Mouse (Mus musculus): ENCODE results near the gene Slc30a9. TPM values are rescaled to one million over a fixed set of nuclear protein-coding genes. Genes with fewer than 3 reads are reported as not detected.

Slc30a9 gene
- polyA plus RNA-seq, 2 experiments, result 49.9 to 108 TPM

GRCm38 (mm10) chr5:67393951-67394350 is 87.2 kb downstream of the Slc30a9 start:
- DNase-seq (ENCODE audit: low spot score) (no peak), ATAC-seq (ENCODE audit: low FRiP score, low read depth) (no peak)
- Histone ChIP-seq H3K36me3 (ENCODE audit: control insufficient read depth, insufficient read depth, low read length) (no peaks in the 10 kb centered on the region; the same call in 1 of the 2 replicates), H3K9ac (ENCODE audit: low read depth, low read length, severe bottlenecking) (no peak overlapping the region), H3K27me3 (ENCODE audit: control insufficient read depth, insufficient read depth, low read length) (no peaks in the 10 kb centered on the region; the same call in 1 of the 2 replicates), H3K4me2 (replicated peaks; ENCODE audit: low read depth, low read length, severe bottlenecking) (no peak overlapping the region), H3K9me3 (ENCODE audit: control insufficient read depth, low read length) (no peaks in the 10 kb centered on the region), H3K4me1 (ENCODE audit: control insufficient read depth, insufficient read depth, low read length) (no peaks in the 10 kb centered on the region), H3K4me3 (replicated peaks; ENCODE audit: low read length) (no peak overlapping the region), H3K27ac (replicated peaks; ENCODE audit: low read depth, low read length) (no peak overlapping the region)
- WGBS, result 87% methylated on average over 6 of the region's 6 CpGs
- no peak for TF ChIP-seq POLR2A (IDR thresholded peaks at IDR 0.05; ENCODE audit: borderline replicate concordance, extremely low read depth, insufficient read depth, insufficient read length)

DNA sequence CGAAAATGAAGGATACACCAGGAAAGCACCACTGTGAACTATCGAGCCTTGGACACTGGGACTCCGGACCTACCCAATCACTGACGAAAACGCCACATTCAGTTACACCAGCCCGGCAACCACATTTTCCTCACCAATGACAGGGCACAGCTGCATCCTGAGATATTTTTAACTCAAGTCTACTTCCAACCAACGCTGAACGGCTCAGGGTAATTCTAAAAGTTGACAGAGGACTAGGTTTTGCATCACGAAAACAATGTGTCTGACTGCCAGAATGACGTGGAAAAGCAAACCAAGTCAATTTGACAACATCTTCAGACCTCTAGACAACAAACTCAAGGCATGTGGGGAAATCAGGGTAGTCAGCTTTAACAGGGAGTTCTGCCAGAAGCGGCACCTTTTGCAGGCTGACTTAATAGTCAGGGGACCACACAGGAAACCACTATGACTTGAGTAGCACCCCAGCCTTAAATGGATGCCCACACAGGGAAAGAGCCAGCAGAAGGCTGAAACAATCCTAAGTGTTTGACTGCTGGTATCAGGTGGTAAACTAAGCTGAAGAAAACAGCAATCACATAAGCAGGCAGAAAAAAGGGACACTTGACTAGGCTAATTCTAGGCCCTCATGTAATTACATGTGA is 88.6 kb downstream of the Slc30a9 start:
- 78% methylated on average over 11 of the region's 11 CpGs for WGBS
- Histone ChIP-seq H3K4me1 (ENCODE audit: control insufficient read depth, insufficient read depth, low read length) (peaks cover 12% of the 10 kb centered on the region), H3K36me3 (ENCODE audit: control insufficient read depth, insufficient read depth, low read length) (no peaks in the 10 kb centered on the region; the same call in 1 of the 2 replicates), H3K4me3 (replicated peaks; ENCODE audit: low read length) (no peak overlapping the region), H3K27me3 (ENCODE audit: control insufficient read depth, insufficient read depth, low read length) (no peaks in the 10 kb centered on the region; the same call in 1 of the 2 replicates), H3K4me2 (replicated peaks; ENCODE audit: low read depth, low read length, severe bottlenecking) (no peak overlapping the region), H3K9me3 (ENCODE audit: control insufficient read depth, low read length) (no peaks in the 10 kb centered on the region), H3K27ac (replicated peaks; ENCODE audit: low read depth, low read length) (no peak overlapping the region), H3K9ac (ENCODE audit: low read depth, low read length, severe bottlenecking) (no peak overlapping the region)
- DNase-seq (ENCODE audit: low spot score) (no peak), ATAC-seq (ENCODE audit: low FRiP score, low read depth) (no peak)
- no peak for TF ChIP-seq POLR2A (IDR thresholded peaks at IDR 0.05; ENCODE audit: borderline replicate concordance, extremely low read depth, insufficient read depth, insufficient read length)

GRCm38 (mm10) chr5:67397186-67397585 is 90.4 kb downstream of the Slc30a9 start:
- DNase-seq (ENCODE audit: low spot score), result peak; percentile 20
- TF ChIP-seq POLR2A (IDR thresholded peaks at IDR 0.05; ENCODE audit: borderline replicate concordance, extremely low read depth, insufficient read depth, insufficient read length), result no peak
- Histone ChIP-seq H3K27me3 (ENCODE audit: control insufficient read depth, insufficient read depth, low read length) (no peaks in the 10 kb centered on the region; the same call in 1 of the 2 replicates), H3K4me1 (ENCODE audit: control insufficient read depth, insufficient read depth, low read length) (peaks cover 24% of the 10 kb centered on the region), H3K9ac (ENCODE audit: low read depth, low read length, severe bottlenecking) (no peak overlapping the region), H3K36me3 (ENCODE audit: control insufficient read depth, insufficient read depth, low read length) (no peaks in the 10 kb centered on the region; the same call in 1 of the 2 replicates), H3K4me2 (replicated peaks; ENCODE audit: low read depth, low read length, severe bottlenecking) (no peak overlapping the region), H3K4me3 (replicated peaks; ENCODE audit: low read length) (no peak overlapping the region), H3K27ac (replicated peaks; ENCODE audit: low read depth, low read length) (no peak overlapping the region), H3K9me3 (ENCODE audit: control insufficient read depth, low read length) (no peaks in the 10 kb centered on the region)
- no peak for ATAC-seq (ENCODE audit: low FRiP score, low read depth)
- 30% methylated on average over 14 of the region's 14 CpGs for WGBS

GRCm38 (mm10) chr5:67399876-67400607 is 93.3 kb downstream of the Slc30a9 start:
- H3K4me1 ChIP-seq (ENCODE audit: control insufficient read depth, insufficient read depth, low read length), result peaks cover 24% of the 10 kb centered on the region
- H3K9ac ChIP-seq (ENCODE audit: low read depth, low read length, severe bottlenecking), result no peak overlapping the region
- H3K4me2 ChIP-seq (replicated peaks; ENCODE audit: low read depth, low read length, severe bottlenecking), result peak overlapping the region; percentile 43
- no peak for ATAC-seq (ENCODE audit: low FRiP score, low read depth)
- TF ChIP-seq POLR2A (IDR thresholded peaks at IDR 0.05; ENCODE audit: borderline replicate concordance, extremely low read depth, insufficient read depth, insufficient read length), result no peak
- no peak for DNase-seq (ENCODE audit: low spot score)
- WGBS, result 30% methylated on average over 28 of the region's 28 CpGs
- H3K4me3 ChIP-seq (replicated peaks; ENCODE audit: low read length), result peak overlapping the region; percentile 15; the same call in 1 of the 2 replicates
- no peaks in the 10 kb centered on the region; the same call in 1 of the 2 replicates for H3K36me3 ChIP-seq (ENCODE audit: control insufficient read depth, insufficient read depth, low read length)
- 0 out of 2 replicates have a peak overlapping the region, but pooled peaks have one; percentile 7 for H3K27ac ChIP-seq (replicated peaks; ENCODE audit: low read depth, low read length)
- H3K9me3 ChIP-seq (ENCODE audit: control insufficient read depth, low read length), result no peaks in the 10 kb centered on the region
- H3K27me3 ChIP-seq (ENCODE audit: control insufficient read depth, insufficient read depth, low read length), result no peaks in the 10 kb centered on the region; the same call in 1 of the 2 replicates

Measured in limb, embryonic 14.5 days (tissue).